Mouse (Mus musculus) stomach, postnatal 0 days (tissue): ENCODE measurements around the gene Gm45618.

Experiments
- CTCF ChIP-seq: IDR thresholded peaks from 2 replicates; pipeline ENCODE4 v1.5.1; 2016; ENCODE audit warnings: antibody characterized with exemption, low read depth, mild to moderate bottlenecking, moderate library complexity
- EP300 ChIP-seq: optimal IDR thresholded peaks from 2 replicates; pipeline ENCODE3; 2016; ENCODE audit warnings: antibody characterized with exemption

DNA sequence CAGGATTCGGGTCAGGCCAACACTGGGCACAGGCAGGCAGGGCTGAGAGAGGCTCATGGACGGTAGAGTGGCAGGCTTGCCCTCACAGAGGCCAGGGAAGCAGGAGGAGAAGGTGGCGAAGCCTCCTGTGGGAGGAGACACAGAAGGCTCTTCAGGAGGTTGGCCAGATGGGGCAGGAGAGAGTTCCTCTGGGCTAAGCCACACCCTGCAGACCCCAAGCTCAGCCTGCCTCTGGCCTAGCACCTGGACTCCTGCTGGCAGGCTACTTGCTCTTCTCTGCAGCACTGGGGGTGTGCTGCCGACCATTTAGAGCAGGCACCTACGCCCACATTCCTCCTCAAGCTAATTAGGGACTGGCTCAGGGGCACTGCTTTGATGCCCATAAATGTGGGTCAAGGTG lies 36.1 kb downstream of the Gm45618 start:
- TF ChIP-seq CTCF (peak; percentile 26), EP300 (no peak)
